Mouse (Mus musculus) midbrain, embryonic 16.5 days (tissue): ENCODE measurements around the gene Tuba8. TPM values are rescaled to one million over a fixed set of nuclear protein-coding genes. Genes with fewer than 3 reads are reported as not detected.

Experiments used
- ATAC-seq: fragments of 200-750 bp; cut with Nextera tagmentation; 2 replicates; pipeline ENCODE4 v1.8.0; 2017; ENCODE audit warnings: moderate TSS enrichment
- H3K27ac ChIP-seq: fragments of 300-500 bp; sonication (generic); 2 replicates; pipeline ENCODE4 v1.5.1; 2014; ENCODE audit warnings: mild to moderate bottlenecking, low read length, mixed read lengths
- H3K27me3 ChIP-seq: fragments of 300-500 bp; sonication (generic); 2 replicates; pipeline ENCODE4 v1.6.1; 2014; ENCODE audit warnings: low read depth, low read length, mixed read lengths; ENCODE audit not compliant: control insufficient read depth, insufficient read depth
- H3K36me3 ChIP-seq: fragments of 300-500 bp; sonication (generic); 2 replicates; pipeline ENCODE4 v1.6.1; 2014; ENCODE audit warnings: mild to moderate bottlenecking, low read length, moderate library complexity, mixed read lengths; ENCODE audit not compliant: control insufficient read depth, insufficient read depth
- H3K4me1 ChIP-seq: fragments of 300-500 bp; sonication (generic); 2 replicates; pipeline ENCODE4 v1.6.1; 2014; ENCODE audit warnings: mild to moderate bottlenecking, low read length, mixed read lengths; ENCODE audit not compliant: control insufficient read depth, insufficient read depth
- H3K4me2 ChIP-seq: fragments of 300-500 bp; sonication (generic); 2 replicates; pipeline ENCODE4 v1.6.1; 2014; ENCODE audit warnings: mild to moderate bottlenecking, low read length, mixed read lengths
- H3K4me3 ChIP-seq: fragments of 300-500 bp; sonication (generic); 2 replicates; pipeline ENCODE4 v1.5.1; 2014; ENCODE audit warnings: low read depth, mild to moderate bottlenecking, low read length, moderate library complexity, mixed read lengths
- H3K9ac ChIP-seq: fragments of 300-500 bp; sonication (generic); 2 replicates; pipeline ENCODE4 v1.6.1; 2014; ENCODE audit warnings: low read depth, low read length, mixed read lengths
- H3K9me3 ChIP-seq: fragments of 300-500 bp; sonication (generic); replicated peaks from 2 replicates; pipeline ENCODE4 v1.6.1; 2014; ENCODE audit warnings: mild to moderate bottlenecking, low read length, mixed read lengths; ENCODE audit not compliant: control insufficient read depth, poor library complexity, severe bottlenecking
- WGBS: fragments of 180-500 bp; shearing (Covaris S2); extraction: QIAGEN DNeasy Blood & Tissue Kit; methylation state at CpG from one replicate; pipeline ENCODE4 v1.1.7; 2014; 5-methylcytosine and 5-hydroxymethylcytosine counted together
- polyA plus RNA-seq: library from polyadenylated mRNA; unstranded; fragments of >200 nt; fragmentation: Nextera tagmentation; extraction: Ambion mirVana; gene quantifications from 2 replicates; pipeline ENCODE4 v1.2.1, GENCODE M21; 2015

Tuba8 gene
- polyA plus RNA-seq, 1 experiment from 2014 or later: 1.3 TPM

DNA sequence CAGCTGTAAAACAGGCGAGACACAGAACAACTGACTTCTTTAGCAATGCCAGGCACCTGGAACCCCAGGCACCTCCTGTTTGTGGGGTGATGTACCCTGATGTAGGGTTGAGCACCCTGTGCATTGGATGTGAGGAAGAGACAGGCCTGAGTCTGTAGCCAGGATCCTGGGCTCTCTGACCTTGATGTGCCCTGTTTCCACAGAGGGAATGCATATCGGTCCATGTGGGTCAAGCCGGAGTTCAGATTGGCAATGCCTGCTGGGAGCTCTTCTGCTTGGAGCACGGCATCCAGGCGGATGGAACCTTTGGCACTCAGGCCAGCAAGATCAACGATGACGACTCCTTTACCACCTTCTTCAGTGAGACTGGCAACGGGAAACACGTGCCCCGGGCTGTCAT is 9.7 kb downstream of the Tuba8 start:
- 93% methylated on average over 10 of the region's 10 CpGs for WGBS
- Histone ChIP-seq H3K4me2 (no peak overlapping the region), H3K4me3 (no peak overlapping the region)

DNA sequence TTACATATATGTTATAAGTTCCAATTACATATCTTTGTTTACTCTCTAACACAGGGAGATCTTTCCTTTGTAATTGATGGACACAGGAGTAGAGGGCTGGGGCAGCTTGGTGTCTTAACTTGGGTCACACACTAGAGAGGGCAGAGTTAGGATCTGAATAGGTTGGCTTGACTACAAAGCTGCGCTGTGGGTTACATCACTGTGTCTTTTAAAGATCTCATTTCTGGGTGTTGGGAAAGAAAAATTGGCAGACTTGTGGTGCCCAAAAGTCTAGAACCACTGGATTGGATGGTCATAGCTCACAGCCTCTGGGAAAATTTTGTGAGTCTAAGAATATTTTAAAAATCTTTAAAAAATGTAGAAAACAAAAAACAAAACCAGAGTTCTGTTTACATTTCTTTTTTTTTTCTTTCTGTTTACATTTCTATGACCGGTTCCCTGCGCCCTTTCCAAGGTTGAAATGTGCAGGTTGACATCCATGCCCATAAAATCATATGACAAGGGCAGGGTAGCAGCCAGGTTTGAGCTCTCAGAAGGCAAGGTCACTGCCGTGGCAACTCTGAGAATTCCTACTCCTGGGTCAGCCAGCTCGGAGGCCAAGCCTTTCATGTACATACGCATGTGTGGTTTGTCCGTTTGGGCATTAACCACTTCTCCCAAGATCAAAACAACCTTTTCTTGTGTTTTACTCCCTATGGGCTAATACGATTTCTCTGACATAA is 11.5 kb downstream of the Tuba8 start:
- 87% methylated on average over 8 of the region's 8 CpGs for WGBS
- no peaks in the 10 kb centered on the region for H3K36me3 ChIP-seq
- no peaks in the 10 kb centered on the region for H3K9me3 ChIP-seq
- no peak overlapping the region for H3K4me3 ChIP-seq
- H3K27me3 ChIP-seq: no peaks in the 10 kb centered on the region
- H3K9ac ChIP-seq: no peak overlapping the region
- no peak overlapping the region for H3K4me2 ChIP-seq
- H3K4me1 ChIP-seq: no peaks in the 10 kb centered on the region
- no peak for ATAC-seq
- H3K27ac ChIP-seq: no peak overlapping the region

More for the DNA sequence above, 9.7 kb downstream of the Tuba8 start:
- no peaks in the 10 kb centered on the region for H3K36me3 ChIP-seq
- H3K9ac ChIP-seq: no peak overlapping the region
- no peaks in the 10 kb centered on the region for H3K9me3 ChIP-seq
- H3K27me3 ChIP-seq: no peaks in the 10 kb centered on the region
- ATAC-seq: no peak
- no peaks in the 10 kb centered on the region for H3K4me1 ChIP-seq
- no peak overlapping the region for H3K27ac ChIP-seq

DNA sequence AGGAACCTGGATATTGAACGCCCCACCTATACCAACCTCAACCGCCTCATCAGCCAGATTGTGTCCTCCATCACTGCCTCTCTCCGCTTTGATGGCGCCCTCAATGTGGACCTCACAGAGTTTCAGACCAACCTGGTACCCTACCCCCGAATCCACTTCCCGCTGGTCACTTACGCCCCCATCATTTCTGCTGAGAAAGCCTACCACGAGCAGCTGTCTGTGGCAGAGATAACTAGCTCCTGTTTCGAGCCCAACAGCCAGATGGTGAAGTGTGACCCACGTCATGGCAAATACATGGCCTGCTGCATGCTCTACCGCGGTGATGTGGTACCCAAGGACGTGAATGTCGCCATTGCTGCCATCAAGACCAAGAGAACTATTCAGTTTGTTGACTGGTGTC is 12.5 kb downstream of the Tuba8 start:
- Histone ChIP-seq H3K4me3 (no peak overlapping the region), H3K27ac (no peak overlapping the region), H3K9me3 (no peaks in the 10 kb centered on the region), H3K9ac (no peak overlapping the region), H3K36me3 (no peaks in the 10 kb centered on the region), H3K27me3 (no peaks in the 10 kb centered on the region), H3K4me1 (no peaks in the 10 kb centered on the region), H3K4me2 (no peak overlapping the region)
- no peak for ATAC-seq
- 95% methylated on average over 14 of the region's 14 CpGs for WGBS

DNA sequence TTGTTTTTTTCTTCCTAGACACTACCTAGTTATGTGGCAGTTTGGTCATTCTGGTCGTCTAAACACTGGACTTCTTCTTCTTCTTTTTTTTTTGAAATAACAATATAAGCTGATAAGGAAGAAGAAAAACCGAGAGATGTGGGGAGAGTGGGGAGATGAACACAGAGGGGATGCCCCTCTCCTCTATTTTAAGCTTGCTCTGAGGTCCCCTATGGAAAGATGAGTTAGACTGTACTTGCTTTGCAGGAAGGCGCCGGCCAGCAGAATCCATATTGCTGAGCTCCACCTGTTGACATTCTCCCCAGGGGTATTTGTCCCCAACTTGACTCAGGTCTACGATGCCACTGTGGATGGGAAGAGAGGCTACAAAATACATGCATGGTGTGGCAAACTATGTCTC is 13.6 kb downstream of the Tuba8 start:
- no peak for ATAC-seq
- Histone ChIP-seq H3K4me3 (no peak overlapping the region), H3K9ac (no peak overlapping the region), H3K4me2 (no peak overlapping the region), H3K4me1 (no peaks in the 10 kb centered on the region), H3K9me3 (no peaks in the 10 kb centered on the region), H3K36me3 (no peaks in the 10 kb centered on the region), H3K27me3 (no peaks in the 10 kb centered on the region), H3K27ac (no peak overlapping the region)
- 81% methylated on average over 5 of the region's 5 CpGs for WGBS

DNA sequence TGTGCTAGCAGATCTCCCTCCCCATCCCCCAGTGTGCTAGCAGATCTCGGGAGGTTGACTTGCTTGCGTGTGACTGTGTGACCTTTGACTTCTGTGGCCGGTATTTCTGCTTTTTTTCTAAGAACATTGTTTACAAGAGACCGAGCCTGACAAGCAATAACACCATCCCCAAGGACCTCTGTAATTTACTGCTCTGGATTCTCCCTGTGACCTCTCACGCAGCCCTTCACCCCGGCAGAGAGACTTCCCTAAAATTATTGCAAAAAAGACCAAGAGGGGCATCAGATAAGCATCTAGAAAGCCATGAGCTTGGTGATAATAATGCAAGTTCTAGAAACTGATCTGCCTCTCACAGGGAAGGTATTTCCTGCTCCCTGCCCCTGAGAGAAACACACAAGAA is 14.5 kb downstream of the Tuba8 start:
- ATAC-seq: no peak
- 39% methylated on average over 6 of the region's 6 CpGs for whole genome bisulfite sequencing

DNA sequence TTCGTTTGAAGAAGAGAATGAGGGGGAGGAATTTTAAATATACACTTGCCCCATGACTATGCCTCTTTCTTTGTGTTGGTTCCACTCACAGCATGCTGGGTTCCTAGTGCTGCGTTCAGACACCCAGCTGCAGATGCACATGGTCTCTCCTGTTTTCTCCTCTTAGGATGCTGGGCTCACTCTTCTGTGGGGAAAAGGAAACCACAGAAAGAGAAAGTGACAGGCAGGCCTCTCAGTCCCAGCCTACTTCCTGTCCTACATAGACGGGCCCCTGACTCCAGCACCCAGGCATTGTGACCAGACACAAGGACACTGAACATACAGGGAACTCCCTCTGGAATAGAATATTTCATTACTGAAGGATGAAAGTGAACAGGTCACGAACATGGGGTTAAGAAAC is 15.5 kb downstream of the Tuba8 start:
- no peak for ATAC-seq
- H3K27me3 ChIP-seq: no peaks in the 10 kb centered on the region
- no peak overlapping the region for H3K4me2 ChIP-seq
- no peaks in the 10 kb centered on the region for H3K9me3 ChIP-seq
- H3K27ac ChIP-seq: no peak overlapping the region
- no peak overlapping the region for H3K4me3 ChIP-seq
- H3K36me3 ChIP-seq: no peaks in the 10 kb centered on the region
- no peak overlapping the region for H3K9ac ChIP-seq
- no peaks in the 10 kb centered on the region for H3K4me1 ChIP-seq
- WGBS: 73% methylated on average over 4 of the region's 4 CpGs

More for the DNA sequence above, 14.5 kb downstream of the Tuba8 start:
- H3K9me3 ChIP-seq: no peaks in the 10 kb centered on the region
- H3K4me1 ChIP-seq: no peaks in the 10 kb centered on the region
- no peak overlapping the region for H3K4me3 ChIP-seq
- H3K4me2 ChIP-seq: no peak overlapping the region
- no peaks in the 10 kb centered on the region for H3K36me3 ChIP-seq
- no peak overlapping the region for H3K9ac ChIP-seq
- no peaks in the 10 kb centered on the region for H3K27me3 ChIP-seq
- H3K27ac ChIP-seq: no peak overlapping the region

DNA sequence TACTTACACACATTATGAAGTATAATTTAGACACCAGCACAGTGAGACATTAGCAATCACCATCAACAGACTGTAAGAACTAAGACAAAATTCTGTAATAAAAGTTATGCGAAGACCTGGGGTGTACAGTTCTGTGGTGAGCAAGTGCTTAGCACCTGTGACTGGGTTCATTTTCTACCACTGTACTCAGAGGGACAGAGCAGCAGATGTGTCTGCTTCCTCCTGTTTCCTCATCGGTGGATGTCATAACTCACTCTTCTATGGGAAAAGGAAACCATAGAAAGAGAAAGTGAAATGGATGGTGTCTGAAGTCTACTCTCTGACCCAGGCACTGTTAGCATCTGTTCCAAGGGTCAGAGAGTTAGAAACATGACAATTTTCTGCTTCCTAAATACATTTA is 16.2 kb downstream of the Tuba8 start:
- H3K4me2 ChIP-seq: no peak overlapping the region
- H3K9ac ChIP-seq: no peak overlapping the region
- ATAC-seq: no peak
- H3K27ac ChIP-seq: no peak overlapping the region
- 97% methylated on average over 2 of the region's 2 CpGs for WGBS
- no peaks in the 10 kb centered on the region for H3K4me1 ChIP-seq
- H3K27me3 ChIP-seq: no peaks in the 10 kb centered on the region
- no peak overlapping the region for H3K4me3 ChIP-seq
- H3K9me3 ChIP-seq: no peaks in the 10 kb centered on the region
- no peaks in the 10 kb centered on the region for H3K36me3 ChIP-seq

DNA sequence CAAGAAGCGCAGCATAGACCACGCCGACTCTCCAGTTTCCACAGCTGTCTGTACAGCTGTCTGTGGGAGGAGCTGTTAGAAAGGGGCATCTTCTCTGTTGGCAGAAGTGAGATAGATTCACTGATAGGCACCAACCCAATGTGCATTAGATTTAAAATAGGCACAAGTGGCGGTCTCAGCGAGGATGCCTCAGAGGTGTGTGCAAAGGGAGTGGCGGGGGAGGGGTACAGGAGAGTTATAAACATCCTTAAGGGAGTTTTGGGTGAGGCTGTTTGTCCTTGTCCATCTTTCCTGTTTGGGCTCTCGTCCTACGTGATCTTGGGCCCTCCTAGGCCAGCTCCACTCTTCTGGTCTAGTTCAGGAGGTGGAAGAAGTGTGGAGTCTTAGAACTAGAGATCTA is 17.9 kb downstream of the Tuba8 start:
- Histone ChIP-seq H3K4me2 (no peak overlapping the region), H3K9ac (no peak overlapping the region), H3K4me3 (no peak overlapping the region), H3K9me3 (no peaks in the 10 kb centered on the region), H3K36me3 (no peaks in the 10 kb centered on the region), H3K27me3 (no peaks in the 10 kb centered on the region), H3K27ac (no peak overlapping the region), H3K4me1 (no peaks in the 10 kb centered on the region)
- 77% methylated on average over 8 of the region's 8 CpGs for WGBS
- no peak for ATAC-seq

DNA sequence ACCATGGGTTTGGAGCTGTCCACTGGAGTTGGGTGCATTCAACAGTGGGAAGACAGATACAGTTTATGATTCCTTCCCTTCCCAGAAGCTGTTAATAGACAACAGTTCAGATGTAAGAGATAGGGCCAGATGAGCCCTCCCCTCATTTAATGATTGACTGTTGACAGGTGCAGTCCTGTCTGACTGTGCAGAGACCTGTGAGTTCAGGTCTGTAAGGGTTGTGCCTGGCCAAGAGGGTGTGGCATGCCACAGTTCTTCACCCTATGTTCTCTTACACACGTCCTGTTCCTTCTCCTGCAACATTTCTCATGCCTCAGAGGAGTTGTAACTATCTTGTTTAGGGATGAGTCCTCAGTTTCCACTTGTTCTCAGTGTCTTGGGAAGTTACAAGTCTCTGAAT is 22.2 kb downstream of the Tuba8 start:
- Histone ChIP-seq H3K27ac (no peak overlapping the region), H3K9me3 (no peaks in the 10 kb centered on the region), H3K4me3 (no peak overlapping the region), H3K27me3 (no peaks in the 10 kb centered on the region), H3K4me1 (no peaks in the 10 kb centered on the region), H3K36me3 (no peaks in the 10 kb centered on the region), H3K4me2 (no peak overlapping the region), H3K9ac (no peak overlapping the region)
- 90% methylated on average over 1 of the region's 1 CpGs for WGBS
- no peak for ATAC-seq
